Mouse (Mus musculus): ENCODE measurements around the gene Gm9040. TPM values are rescaled to one million over a fixed set of nuclear protein-coding genes. Genes with fewer than 3 reads are reported as not detected.
"Not testable (repeated sequence)": the region's sequence is repeated elsewhere in the genome, so short reads cannot be mapped to it uniquely, and the experiment has no call there.

Gm9040 gene
- total RNA-seq (2015; ENCODE audit: low replicate concordance) (not detected in 2 replicates), total RNA-seq (2017; ENCODE audit: low replicate concordance) (not detected in 2 replicates)

DNA sequence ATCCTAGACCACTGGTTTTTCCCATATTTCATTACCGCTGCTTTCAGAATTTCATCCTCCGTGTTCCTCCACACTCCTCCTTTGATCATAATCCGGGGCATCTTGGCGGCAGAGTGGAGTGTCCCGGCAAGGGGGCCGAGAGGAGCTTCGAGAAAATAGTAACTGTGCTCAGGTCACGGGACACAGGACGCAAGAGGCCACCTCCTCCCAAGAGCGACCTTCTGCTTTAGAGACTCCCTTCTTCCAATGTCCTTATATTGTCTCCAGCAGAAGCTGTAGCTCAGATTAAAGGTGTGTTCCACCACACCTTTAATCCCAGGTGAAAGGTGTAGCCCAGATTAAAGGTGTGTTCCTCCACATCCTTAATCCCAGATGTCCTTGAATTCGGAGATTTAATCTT is at the start of gene Gm9040:
Gene Gm9040 (minus strand): TSS at position 101 of the 400 bp plus-strand sequence.
- not testable (repeated sequence) for ATAC-seq (replicated peaks; ENCODE audit: low FRiP score, poor library complexity, severe bottlenecking)

DNA sequence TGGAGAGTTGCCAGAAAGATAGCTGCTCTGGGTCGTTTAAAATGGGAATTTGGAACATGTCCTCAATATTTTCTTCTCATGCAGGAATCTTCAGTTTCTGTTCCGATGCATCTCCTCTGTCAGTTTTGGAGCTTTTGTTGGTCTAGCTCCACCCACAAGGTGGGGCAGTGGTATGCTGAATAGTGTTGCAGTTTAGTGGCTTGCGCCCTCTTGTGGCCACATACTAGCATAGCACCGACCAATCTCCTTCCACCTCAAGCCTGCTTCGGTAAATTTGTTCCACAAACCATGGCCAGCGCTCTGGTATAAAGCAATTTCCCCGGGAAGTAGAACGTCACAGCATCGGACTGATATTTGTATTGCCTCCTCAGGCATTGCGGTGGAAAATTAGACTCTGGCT is 43.7 kb upstream of the Gm9040 start:
- no peak; the same call in 1 of the 2 replicates for ATAC-seq (replicated peaks; ENCODE audit: low FRiP score, poor library complexity, severe bottlenecking)

DNA sequence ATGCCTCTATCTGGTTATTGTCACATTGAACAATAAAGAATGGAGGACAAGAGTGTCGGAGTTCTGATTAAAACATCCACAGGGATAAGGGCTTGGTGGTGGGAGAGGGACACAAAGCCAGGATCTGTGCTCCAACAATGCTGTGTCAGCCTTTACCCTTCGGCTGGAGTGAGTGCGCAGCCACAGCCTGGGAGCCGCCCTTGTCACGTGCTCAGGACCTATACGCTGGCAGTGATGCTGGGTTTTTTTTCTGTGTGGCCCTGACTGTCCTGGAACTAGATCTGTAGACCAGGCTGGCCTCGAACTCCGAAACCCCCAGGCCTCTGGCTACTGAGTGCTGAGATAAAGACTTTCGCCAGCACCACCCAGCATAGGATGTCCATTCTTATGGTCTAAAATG is 42.7 kb upstream of the Gm9040 start:
- no peak for ATAC-seq (replicated peaks; ENCODE audit: low FRiP score, poor library complexity, severe bottlenecking)

DNA sequence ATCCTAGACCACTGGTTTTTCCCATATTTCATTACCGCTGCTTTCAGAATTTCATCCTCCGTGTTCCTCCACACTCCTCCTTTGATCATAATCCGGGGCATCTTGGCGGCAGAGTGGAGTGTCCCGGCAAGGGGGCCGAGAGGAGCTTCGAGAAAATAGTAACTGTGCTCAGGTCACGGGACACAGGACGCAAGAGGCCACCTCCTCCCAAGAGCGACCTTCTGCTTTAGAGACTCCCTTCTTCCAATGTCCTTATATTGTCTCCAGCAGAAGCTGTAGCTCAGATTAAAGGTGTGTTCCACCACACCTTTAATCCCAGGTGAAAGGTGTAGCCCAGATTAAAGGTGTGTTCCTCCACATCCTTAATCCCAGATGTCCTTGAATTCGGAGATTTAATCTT is 27.2 kb upstream of the Gm9040 start, which contains the start of gene Gm9049:
Gene Gm9049 (minus strand): TSS at position 101 of the 400 bp plus-strand sequence.
- ATAC-seq (replicated peaks; ENCODE audit: low FRiP score, poor library complexity, severe bottlenecking), result not testable (repeated sequence)

DNA sequence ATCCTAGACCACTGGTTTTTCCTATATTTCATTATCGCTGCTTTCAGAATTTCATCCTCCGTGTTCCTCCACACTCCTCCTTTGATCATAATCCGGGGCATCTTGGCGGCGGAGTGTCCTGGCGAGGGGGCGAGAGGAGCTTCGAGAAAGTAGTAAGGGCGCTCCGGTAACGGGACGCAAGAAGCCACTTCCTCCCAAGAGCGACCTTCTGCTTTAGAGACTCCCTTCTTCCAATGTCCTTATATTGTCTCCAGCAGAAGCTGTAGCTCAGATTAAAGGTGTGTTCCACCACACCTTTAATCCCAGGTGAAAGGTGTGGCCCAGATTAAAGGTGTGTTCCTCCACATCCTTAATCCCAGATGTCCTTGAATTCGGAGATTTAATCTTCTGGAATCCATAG is 21.8 kb upstream of the Gm9040 start, which contains the start of gene Gm9048:
Gene Gm9048 (minus strand): TSS at position 101 of the 400 bp plus-strand sequence.
- not testable (repeated sequence) for ATAC-seq (replicated peaks; ENCODE audit: low FRiP score, poor library complexity, severe bottlenecking)

DNA sequence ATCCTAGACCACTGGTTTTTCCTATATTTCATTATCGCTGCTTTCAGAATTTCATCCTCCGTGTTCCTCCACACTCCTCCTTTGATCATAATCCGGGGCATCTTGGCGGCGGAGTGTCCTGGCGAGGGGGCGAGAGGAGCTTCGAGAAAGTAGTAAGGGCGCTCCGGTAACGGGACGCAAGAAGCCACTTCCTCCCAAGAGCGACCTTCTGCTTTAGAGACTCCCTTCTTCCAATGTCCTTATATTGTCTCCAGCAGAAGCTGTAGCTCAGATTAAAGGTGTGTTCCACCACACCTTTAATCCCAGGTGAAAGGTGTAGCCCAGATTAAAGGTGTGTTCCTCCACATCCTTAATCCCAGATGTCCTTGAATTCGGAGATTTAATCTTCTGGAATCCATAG is 16.4 kb upstream of the Gm9040 start, which contains the start of gene Gm9046:
Gene Gm9046 (minus strand): TSS at position 101 of the 400 bp plus-strand sequence.
- not testable (repeated sequence) for ATAC-seq (replicated peaks; ENCODE audit: low FRiP score, poor library complexity, severe bottlenecking)

DNA sequence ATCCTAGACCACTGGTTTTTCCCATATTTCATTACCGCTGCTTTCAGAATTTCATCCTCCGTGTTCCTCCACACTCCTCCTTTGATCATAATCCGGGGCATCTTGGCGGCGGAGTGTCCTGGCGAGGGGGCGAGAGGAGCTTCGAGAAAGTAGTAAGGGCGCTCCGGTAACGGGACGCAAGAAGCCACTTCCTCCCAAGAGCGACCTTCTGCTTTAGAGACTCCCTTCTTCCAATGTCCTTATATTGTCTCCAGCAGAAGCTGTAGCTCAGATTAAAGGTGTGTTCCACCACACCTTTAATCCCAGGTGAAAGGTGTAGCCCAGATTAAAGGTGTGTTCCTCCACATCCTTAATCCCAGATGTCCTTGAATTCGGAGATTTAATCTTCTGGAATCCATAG is 11.0 kb upstream of the Gm9040 start, which contains the start of gene Gm9045:
Gene Gm9045 (minus strand): TSS at position 101 of the 400 bp plus-strand sequence.
- not testable (repeated sequence) for ATAC-seq (replicated peaks; ENCODE audit: low FRiP score, poor library complexity, severe bottlenecking)

DNA sequence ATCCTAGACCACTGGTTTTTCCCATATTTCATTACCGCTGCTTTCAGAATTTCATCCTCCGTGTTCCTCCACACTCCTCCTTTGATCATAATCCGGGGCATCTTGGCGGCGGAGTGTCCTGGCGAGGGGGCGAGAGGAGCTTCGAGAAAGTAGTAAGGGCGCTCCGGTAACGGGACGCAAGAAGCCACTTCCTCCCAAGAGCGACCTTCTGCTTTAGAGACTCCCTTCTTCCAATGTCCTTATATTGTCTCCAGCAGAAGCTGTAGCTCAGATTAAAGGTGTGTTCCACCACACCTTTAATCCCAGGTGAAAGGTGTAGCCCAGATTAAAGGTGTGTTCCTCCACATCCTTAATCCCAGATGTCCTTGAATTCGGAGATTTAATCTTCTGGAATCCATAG is 5.5 kb upstream of the Gm9040 start, which contains the start of gene Gm9044:
Gene Gm9044 (minus strand): TSS at position 101 of the 400 bp plus-strand sequence.
- not testable (repeated sequence) for ATAC-seq (replicated peaks; ENCODE audit: low FRiP score, poor library complexity, severe bottlenecking)

DNA sequence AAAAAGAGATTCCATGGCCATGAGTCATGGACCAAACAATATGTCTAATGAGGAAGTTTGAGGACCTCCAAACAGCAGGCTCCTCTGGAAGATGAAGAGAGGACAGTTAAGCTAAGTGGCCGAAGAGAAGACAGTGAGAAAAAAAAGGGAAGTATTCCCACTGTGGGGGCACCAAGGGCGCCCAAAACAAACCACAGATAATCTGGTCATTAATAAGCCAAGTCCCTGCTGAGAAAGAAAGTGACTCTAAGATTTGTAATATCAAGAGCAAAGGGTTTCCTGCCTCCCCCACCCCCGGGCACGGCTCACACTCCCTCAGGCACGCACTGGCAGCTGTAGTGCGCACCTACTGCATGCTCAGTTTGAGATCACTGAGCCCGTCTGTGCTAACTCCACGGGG is 7.7 kb downstream of the Gm9040 start:
- ATAC-seq (replicated peaks; ENCODE audit: low FRiP score, poor library complexity, severe bottlenecking), result no peak

DNA sequence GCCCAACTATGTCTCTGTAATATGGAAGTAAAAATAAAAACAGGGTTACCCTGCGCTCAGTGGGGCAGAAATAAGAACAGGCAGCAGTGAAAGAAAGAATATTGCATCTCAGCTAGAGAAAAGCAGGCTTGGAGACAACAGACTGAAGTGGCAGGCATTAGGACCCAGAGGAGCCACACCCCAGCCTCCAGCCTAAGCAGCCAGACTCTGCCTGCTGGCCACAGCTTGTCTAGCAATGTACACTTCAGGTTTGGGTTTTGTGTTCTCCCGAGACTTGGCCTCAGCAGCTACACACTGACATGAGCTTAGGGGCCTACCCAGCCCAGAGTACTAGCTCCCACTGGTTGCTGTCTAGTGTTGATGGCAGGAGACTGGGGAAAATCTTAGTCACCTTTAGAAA is 24.6 kb downstream of the Gm9040 start:
- not testable (repeated sequence) for ATAC-seq (replicated peaks; ENCODE audit: low FRiP score, poor library complexity, severe bottlenecking)

DNA sequence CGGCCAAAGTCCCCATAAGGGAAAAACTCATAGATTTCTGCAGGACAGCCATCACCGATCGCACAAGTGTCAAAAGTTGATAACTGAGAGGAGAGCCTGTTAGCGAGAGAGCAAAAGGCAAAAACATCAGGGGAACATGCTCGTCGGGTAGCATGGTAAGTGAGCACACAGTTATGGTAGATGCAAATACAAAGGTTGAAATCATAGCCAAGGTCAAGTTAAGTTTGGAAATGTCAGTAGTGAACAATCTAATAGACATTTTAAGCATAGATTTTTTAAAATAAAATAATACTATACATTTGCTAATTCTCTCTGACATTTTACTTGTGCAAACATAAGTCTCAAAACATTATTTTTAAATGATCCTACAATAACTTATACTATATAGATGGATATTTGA is 31.8 kb downstream of the Gm9040 start, which contains the start of gene Iltifb:
Gene Iltifb (minus strand): TSS at position 101 of the 400 bp plus-strand sequence.
- ATAC-seq (replicated peaks; ENCODE audit: low FRiP score, poor library complexity, severe bottlenecking), result no peak

DNA sequence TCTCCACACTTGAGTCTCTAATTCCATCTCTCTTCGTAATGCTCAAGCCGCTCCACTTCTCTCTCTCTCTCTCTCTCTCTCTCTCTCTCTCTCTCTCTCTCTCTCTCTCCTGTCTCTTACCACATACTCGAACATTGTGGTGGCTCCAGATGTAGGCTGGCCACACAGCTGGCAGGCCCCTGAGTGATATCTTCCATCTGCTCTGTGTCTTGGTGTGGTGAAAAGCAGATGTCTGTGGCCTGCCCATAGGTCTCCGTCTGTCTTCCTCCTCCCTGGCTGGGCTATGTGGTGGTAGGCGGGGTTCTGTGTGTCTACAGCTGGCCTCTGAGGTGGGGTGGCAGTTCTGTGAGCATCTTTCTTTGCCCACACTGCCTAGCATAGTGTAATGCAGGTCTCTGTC is 43.8 kb downstream of the Gm9040 start:
- not testable (repeated sequence) for ATAC-seq (replicated peaks; ENCODE audit: low FRiP score, poor library complexity, severe bottlenecking)

DNA sequence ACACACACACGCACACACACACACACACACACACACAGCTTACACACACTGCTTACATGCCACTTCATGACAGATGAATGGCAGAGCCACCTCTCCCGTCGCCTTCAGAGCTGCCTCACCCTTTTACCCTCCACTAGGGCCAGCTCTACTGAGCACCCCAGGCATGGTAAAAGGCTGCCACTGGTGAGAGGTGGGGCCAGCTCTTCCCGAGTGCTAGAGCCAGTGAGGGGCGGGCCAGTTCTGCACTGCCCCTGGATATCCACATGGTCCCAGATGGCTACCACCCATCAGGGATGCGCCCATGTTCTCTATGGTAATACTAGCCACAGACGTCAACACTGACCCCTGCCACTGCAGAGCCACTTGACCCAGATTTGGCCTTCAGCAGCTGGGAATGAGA is 44.2 kb downstream of the Gm9040 start:
- not testable (repeated sequence) for ATAC-seq (replicated peaks; ENCODE audit: low FRiP score, poor library complexity, severe bottlenecking)

DNA sequence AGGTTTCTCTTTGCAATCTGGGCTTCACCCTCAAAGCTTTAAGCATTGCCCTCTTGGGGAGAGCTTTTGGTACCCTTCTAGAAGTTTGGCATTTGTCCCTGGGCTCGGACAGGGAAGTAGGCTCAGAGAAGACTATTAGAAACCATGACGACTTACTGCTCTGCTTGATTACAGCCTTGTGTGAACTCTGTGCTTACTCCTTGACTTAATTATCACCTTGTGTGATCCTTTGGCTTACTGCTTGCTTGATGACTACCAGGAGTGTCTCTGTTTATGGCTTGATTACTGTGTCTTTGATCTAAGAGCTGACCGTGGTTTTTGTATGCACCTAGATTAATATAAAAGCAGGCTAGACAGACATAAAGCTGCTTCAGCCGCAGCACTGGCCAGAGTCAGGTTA is 48.7 kb downstream of the Gm9040 start:
- not testable (repeated sequence) for ATAC-seq (replicated peaks; ENCODE audit: low FRiP score, poor library complexity, severe bottlenecking)

Other genes starting within 250 kb of the Gm9040 start
- 8.0 and 12.3 TPM in 2 replicates for gene Mdm1, start 185.2 kb downstream of the Gm9040 start, total RNA-seq (2015; ENCODE audit: low replicate concordance)
- 30.4 and 41.5 TPM in 2 replicates for gene Mdm1, start 185.2 kb downstream of the Gm9040 start, total RNA-seq (2017; ENCODE audit: low replicate concordance)
- gene Il22, start 122.0 kb downstream of the Gm9040 start, total RNA-seq (2015; ENCODE audit: low replicate concordance), result not detected in 2 replicates
- not detected in 2 replicates for gene Il22, start 122.0 kb downstream of the Gm9040 start, total RNA-seq (2017; ENCODE audit: low replicate concordance)
- not detected in 2 replicates for gene Gm32717, start 86.2 kb downstream of the Gm9040 start, total RNA-seq (2015; ENCODE audit: low replicate concordance)
- not detected in 2 replicates for gene Gm32717, start 86.2 kb downstream of the Gm9040 start, total RNA-seq (2017; ENCODE audit: low replicate concordance)
- not detected in 2 replicates for gene Gm32802, start 68.3 kb downstream of the Gm9040 start, total RNA-seq (2015; ENCODE audit: low replicate concordance)
- not detected in 2 replicates for gene Gm32802, start 68.3 kb downstream of the Gm9040 start, total RNA-seq (2017; ENCODE audit: low replicate concordance)
- not detected in 2 replicates for gene Iltifb, start 31.9 kb downstream of the Gm9040 start, total RNA-seq (2015; ENCODE audit: low replicate concordance)
- gene Iltifb, start 31.9 kb downstream of the Gm9040 start, total RNA-seq (2017; ENCODE audit: low replicate concordance), result not detected in 2 replicates
- not detected in 2 replicates for gene Gm9044, start 5.4 kb upstream of the Gm9040 start, total RNA-seq (2015; ENCODE audit: low replicate concordance)
- gene Gm9044, start 5.4 kb upstream of the Gm9040 start, total RNA-seq (2017; ENCODE audit: low replicate concordance), result not detected in 2 replicates
- not detected in 2 replicates for gene Gm9045, start 10.9 kb upstream of the Gm9040 start, total RNA-seq (2015; ENCODE audit: low replicate concordance)
- gene Gm9045, start 10.9 kb upstream of the Gm9040 start, total RNA-seq (2017; ENCODE audit: low replicate concordance), result not detected in 2 replicates
- not detected in 2 replicates for gene Gm9046, start 16.3 kb upstream of the Gm9040 start, total RNA-seq (2015; ENCODE audit: low replicate concordance)
- not detected in 2 replicates for gene Gm9046, start 16.3 kb upstream of the Gm9040 start, total RNA-seq (2017; ENCODE audit: low replicate concordance)
- not detected in 2 replicates for gene Gm9048, start 21.7 kb upstream of the Gm9040 start, total RNA-seq (2015; ENCODE audit: low replicate concordance)
- not detected in 2 replicates for gene Gm9048, start 21.7 kb upstream of the Gm9040 start, total RNA-seq (2017; ENCODE audit: low replicate concordance)
- not detected in 2 replicates for gene Gm9049, start 27.1 kb upstream of the Gm9040 start, total RNA-seq (2015; ENCODE audit: low replicate concordance)
- gene Gm9049, start 27.1 kb upstream of the Gm9040 start, total RNA-seq (2017; ENCODE audit: low replicate concordance), result not detected in 2 replicates
- not detected in 2 replicates for gene Ifng, start 114.1 kb upstream of the Gm9040 start, total RNA-seq (2015; ENCODE audit: low replicate concordance)
- 0.26 TPM in 1 of 2 replicates, not detected in the other for gene Ifng, start 114.1 kb upstream of the Gm9040 start, total RNA-seq (2017; ENCODE audit: low replicate concordance)